Mouse (Mus musculus) regulatory T cell (primary cell): ENCODE data around the gene Spg20.

ENCODE experiments used
- in situ Hi-C: fragments of 300-600 bp; cut with MboI, MseI; formaldehyde crosslinking; loops from one replicate; pipeline ENCODE4 v1.15.1; 2025; ENCODE audit warnings: high pct_unique_total_duplicates

Gene Spg20

DNA sequence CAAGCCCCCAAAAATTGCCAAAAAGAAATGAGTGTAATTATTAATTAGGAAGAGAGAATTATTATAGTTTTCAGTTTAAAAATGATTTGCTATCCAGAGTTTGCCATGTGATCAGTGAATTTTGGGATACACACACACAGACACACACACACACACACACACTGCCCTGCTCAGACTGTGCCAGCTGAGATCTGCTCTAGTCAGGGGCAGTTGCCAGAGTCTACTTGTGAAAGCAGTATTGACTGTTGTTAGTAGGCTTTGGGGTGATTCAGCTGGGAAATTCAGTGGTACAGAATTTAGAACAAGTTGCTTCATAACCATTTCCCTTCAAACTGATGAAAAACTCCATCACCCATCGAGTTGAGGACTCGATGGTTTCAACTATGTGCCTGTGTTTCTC, 35.2 kb downstream of the Spg20 start:
- in situ Hi-C loops = no loop called here

DNA sequence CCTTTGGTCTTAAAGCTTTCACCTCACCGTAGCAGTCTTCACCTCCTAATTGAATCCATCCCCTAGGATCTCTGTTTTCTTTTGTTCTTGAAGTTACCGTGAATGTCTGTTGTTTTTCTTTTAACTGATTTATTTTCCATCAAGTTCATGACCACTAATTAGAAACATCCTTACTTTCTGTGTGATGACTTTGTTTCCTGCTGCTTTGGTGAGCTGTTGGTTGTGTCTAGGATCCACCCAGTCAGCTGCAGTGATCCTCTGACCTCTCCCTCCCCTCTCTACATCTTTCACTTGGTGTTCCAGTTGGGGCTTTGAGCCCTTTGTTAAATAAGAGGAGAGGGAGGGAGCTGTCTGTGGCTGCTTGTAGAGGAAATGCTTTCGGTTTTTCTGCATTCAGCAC, 36.2 kb downstream of the Spg20 start:
- in situ Hi-C loops = no loop called here

DNA sequence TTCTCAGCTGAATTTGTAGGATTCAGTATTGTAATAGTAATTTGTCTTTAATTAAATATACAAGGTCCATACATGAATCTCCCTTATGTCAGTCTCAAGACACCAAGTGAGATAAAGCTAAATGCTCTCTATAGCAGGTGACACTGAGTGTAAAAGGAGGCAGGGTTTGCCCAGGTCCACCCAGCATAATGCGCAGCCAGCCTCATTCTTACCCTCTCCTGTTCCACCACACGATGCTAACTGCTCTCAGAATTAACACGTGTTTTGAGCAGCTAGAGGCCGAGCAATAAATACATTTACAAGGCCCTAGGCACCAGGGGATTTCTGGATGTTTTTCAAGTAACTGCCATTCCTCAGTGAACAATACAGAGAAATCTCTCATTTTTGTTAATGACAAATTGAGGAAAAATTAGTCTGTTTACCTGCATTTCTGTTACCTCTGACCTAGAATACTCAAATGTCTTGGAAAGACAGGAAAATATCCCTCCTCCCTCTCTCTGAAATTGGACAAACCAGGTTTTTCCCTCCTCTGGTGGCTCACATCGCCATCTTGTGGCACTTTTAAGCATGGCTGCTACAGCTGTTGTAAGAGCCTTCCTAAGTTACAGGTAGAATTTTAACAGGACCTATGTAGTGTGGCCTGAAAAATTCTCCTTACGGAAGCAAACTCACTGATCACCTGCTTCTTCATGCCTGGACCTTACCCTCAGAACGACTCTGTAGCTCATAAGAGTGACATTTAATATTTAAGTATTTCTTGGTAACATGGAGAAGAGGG, 39.9 kb downstream of the Spg20 start:
- in situ Hi-C loops = no loop called here

DNA sequence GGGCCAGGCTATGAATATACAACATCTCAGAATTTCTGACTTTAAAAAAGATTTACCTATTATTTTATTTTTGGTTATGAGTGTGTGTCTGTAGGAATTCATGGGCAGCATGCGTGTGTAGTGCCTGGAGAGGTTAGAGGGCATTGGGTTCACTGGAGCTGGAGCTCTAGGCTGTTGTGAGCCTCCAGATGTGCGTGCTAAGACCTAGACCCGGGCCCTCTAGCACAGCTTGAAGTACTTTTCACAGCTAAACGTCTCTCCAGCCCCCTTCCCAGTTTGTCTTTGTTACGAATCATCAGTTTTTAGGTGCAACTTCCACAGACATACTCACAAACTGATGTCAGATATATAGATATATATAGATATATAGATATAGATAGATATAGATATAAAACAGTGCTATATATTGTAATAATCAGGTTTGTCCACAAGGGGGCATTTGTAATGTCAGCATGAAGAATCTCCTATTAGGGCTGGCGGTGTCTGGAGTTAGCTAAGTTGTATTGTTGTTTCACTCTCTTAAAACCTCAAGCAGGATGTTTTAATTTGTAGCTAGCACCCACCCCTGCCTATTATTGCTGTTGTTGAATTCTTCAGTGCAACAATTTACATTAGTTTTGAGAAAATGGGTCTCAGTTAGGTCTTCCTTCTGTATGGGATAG, 40.9 kb downstream of the Spg20 start:
- in situ Hi-C loops = no loop called here

DNA sequence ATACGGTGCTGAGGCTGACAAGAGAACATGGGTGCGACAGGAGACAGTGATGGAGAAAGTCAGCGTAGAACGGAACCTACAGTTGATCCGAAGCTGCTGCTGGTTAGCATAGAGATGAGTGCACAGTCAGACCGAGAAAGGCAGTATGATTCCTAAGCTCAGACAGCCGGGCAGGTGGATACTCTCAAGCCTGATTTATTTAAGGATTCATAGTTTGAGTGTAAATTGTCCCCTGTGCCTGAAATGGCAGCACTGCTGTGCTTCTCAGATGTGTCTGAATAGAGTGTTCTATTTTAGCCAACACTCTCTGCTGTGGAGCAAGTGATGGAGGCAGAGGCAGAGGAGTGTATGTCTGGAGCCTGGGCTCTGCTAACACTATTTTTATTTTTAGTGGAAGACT, 42.3 kb downstream of the Spg20 start:
- in situ Hi-C loops = no loop called here

DNA sequence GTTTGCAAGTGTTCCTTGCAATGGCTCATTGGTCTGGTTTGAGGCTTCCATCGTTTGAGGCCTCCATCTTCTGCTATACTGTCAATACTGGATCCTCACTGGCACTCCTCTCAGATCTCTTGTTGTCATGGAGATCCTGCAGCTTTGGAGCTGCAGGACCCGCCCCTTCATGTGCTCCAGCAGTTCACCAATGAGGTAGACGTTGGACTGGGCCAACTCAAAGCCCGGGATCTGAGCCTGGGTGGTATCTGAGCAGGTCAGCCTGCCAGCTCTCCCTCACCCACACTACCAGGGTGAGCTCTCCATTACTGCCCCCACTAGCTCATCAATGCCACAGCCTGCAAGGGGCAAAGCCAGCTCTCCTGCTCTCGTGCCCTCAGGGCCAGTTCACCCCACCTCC, 45.5 kb downstream of the Spg20 start:
- in situ Hi-C loops = loop anchor here (5.0 kb wide), 2 partner anchors 85 to 195 kb away; no protein-coding TSS in a partner anchor

DNA sequence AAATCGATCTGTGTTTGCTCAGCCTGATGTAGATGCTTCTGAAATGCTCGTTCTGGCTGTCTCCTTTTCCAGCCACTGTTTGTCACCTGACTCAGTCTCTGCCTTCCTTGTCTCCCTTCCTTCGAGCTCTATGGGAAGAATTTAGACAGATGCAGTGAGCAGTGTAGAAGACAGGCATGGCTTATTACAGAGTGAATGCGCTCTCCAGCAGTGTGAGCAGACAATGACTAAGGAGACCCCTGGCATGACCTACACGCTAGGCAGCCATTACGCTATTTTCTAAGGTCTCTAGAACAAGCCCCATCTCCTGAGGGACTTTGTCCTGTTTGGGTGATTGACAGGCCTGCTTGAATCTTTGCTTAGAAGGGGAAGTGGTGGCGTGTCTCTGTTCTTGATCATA, 49.2 kb downstream of the Spg20 start:
- in situ Hi-C loops = no loop called here

DNA sequence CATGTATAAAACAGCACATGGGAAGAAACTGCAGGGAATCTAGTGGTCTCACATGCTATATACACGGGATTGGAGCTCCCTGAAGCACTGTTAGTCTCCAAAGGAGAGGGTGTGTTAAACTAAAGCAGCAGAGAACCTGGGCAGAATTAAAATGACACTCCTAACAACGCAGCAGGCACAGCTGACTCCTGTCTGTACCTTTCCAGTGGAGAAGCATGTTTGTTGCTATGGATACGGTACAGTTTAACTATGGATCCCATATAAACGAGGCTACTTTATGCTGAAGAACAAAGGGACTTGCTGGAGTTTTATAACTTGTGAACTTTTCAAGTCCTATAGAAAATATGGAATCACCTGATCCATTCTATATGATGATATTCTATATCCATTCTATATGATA, 51.6 kb downstream of the Spg20 start:
- in situ Hi-C loops = no loop called here

- in situ Hi-C loops = no loop called here
These were observed 60.6 kb downstream of the Spg20 start for GRCm38 (mm10) chr3:55172478-55172877.

- in situ Hi-C loops = no loop called here
These were observed 65.4 kb downstream of the Spg20 start for GRCm38 (mm10) chr3:55177271-55177670.

DNA sequence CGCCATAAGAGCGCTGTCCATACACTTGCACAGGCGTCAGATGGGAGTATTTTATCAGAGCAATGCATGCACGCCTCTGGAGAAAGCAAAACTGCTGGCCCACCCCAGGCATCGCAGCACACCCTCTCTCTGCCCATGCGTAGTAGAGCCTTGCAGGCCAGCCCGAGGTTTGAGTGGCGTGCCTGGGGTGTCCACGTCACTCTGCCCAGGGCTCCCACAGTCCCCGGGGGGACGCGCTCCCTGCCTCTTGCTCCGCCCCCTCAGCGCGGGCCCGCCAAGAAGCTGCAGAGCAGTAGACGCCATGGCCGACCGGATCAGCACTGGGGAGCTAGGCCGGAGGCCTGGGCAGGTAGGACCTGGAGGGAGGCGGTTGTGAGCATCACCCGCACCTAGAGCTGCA, 69.9 kb downstream of the Spg20 start, which contains the start of gene Sohlh2:
TSS of gene Sohlh2 (plus strand) at position 263 of the 400 bp plus-strand sequence.
- in situ Hi-C loops = no loop called here
